Mouse (Mus musculus) lung, postnatal 36 days (tissue): ENCODE measurements around the gene Acsl3.

ENCODE experiments used
- DNase-seq: peaks from one replicate; pipeline ENCODE4 v3.0.0; 2022; ENCODE audit warnings: mixed read lengths

The Acsl3 gene

GRCm38 (mm10) chr1:78745230-78745777 is 87.7 kb downstream of the Acsl3 start:
- DNase-seq, result peak; percentile 49
